Mouse (Mus musculus) cerebellum, adult 2 months (tissue): ENCODE data around the gene Olfr1009.

Experiments
- CTCF ChIP-seq: fragments of 200-500 bp; IDR thresholded peaks from 2 replicates; pipeline ENCODE4 v1.5.1; 2011; ENCODE audit warnings: low read depth, mild to moderate bottlenecking, control low read depth, low read length, moderate library complexity, borderline replicate concordance; ENCODE audit not compliant: insufficient read depth
- POLR2A ChIP-seq: fragments of 200-500 bp; IDR thresholded peaks from 2 replicates; pipeline ENCODE4 v1.6.1; 2011; ENCODE audit warnings: low read length, control low read depth, borderline replicate concordance; ENCODE audit not compliant: insufficient read depth

DNA sequence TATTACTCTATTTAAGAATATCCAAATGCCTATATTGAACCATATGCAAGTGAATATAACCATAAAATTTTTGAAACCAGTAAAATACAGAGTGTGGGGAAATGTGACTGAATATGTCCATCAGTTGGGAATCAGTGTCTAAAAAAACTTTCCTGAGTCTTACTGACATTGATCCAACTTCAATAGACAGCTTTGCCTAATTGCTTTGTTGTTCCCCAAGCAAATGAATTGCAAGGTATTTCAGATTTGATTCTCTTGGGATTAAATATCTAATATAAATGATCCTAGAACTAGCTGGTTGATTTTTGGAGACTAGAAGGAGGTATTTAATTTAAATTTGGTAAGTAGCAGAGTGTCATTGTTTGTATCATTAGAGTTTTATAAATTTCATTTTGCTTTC lies 57.2 kb downstream of the Olfr1009 start, which contains the start of gene Olfr1014:
- TF ChIP-seq CTCF, result no peak
- TF ChIP-seq POLR2A, result no peak
